Mouse (Mus musculus): ENCODE results near the gene Tst.

- TF ChIP-seq POLR2A (IDR thresholded peaks at IDR 0.05; ENCODE audit: insufficient read length, low read depth) (no peak), TCF12 (IDR thresholded peaks at IDR 0.05; ENCODE audit: insufficient read depth, poor library complexity, severe bottlenecking) (no peak)
Observed at GRCm38 (mm10) chr15:78351586-78352165, 54.0 kb downstream of the Tst start.
